In the genomic region with DNA sequence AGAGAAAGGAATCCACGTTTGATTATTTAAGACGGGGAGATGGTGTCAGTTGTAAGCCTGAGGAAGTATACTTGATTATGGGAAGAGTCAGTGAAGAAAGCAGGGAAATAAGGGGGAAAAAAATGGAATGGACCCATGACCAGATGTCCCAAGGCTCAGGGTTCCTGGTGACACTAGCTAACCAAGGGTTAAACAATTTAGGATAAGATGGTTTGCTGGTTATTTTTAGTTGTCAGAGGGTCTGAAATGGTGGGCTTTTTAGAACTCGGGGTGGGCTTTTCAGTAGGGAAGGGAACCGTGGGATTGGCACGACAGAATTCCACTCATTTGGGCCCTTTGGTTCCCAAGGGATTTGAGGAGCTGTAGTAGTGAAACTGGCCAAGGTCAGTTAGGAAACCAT, we compare ENCODE assay signal across 8 mouse cellular contexts. TPM values are rescaled to one million over a fixed set of nuclear protein-coding genes. Genes with fewer than 3 reads are reported as not detected.
DNase-seq lines count a peak whose midpoint lies in the region; ATAC-seq lines count a peak whose summit lies in the region.

No protein-coding gene starts in this region.

- peak overlapping the region; percentile 94 for H3K27ac ChIP-seq in kidney, embryonic 16.5 days (ENCODE audit: low read length)
- peak overlapping the region; percentile 82 for H3K27ac ChIP-seq in brown adipose tissue, adult 24 weeks (replicated peaks; ENCODE audit: low read depth, low read length)
- peak overlapping the region; percentile 91 for H3K27ac ChIP-seq in hindbrain, embryonic 12.5 days
- H3K27ac ChIP-seq in midbrain, embryonic 15.5 days, result peak overlapping the region; percentile 91

- H3K4me2 ChIP-seq in kidney, embryonic 16.5 days (replicated peaks; ENCODE audit: low read depth, low read length), result peak overlapping the region; percentile 78
- H3K4me2 ChIP-seq in hindbrain, embryonic 12.5 days (replicated peaks), result peak overlapping the region; percentile 82
- peak overlapping the region; percentile 76 for H3K4me2 ChIP-seq in midbrain, embryonic 15.5 days

- no peak for DNase-seq in kidney, postnatal 4 days
- no peak for DNase-seq in right cerebral cortex, adult 18-20 months
- DNase-seq in left cerebral cortex, adult 18-20 months (ENCODE audit: low spot score in 2 of 2), result no peak
- DNase-seq in urinary bladder, adult 18-20 months (ENCODE audit: low spot score in 2 of 2), result no peak

- no peaks in the 10 kb centered on the region for H3K27me3 ChIP-seq in kidney, embryonic 16.5 days (ENCODE audit: insufficient read depth, low read length)
- no peaks in the 10 kb centered on the region for H3K27me3 ChIP-seq in hindbrain, embryonic 12.5 days
- H3K27me3 ChIP-seq in midbrain, embryonic 15.5 days (replicated peaks), result no peaks in the 10 kb centered on the region

- H3K9ac ChIP-seq in kidney, embryonic 16.5 days (replicated peaks; ENCODE audit: low read length), result peak overlapping the region; percentile 93
- peak overlapping the region; percentile 92 for H3K9ac ChIP-seq in hindbrain, embryonic 12.5 days
- peak overlapping the region; percentile 99 for H3K9ac ChIP-seq in midbrain, embryonic 15.5 days

- WGBS in kidney, embryonic 16.5 days, result under 1% methylated on average over 5 of the region's 5 CpGs
- WGBS in hindbrain, embryonic 12.5 days, result under 1% methylated on average over 5 of the region's 5 CpGs
- WGBS in midbrain, embryonic 15.5 days, result 1% methylated on average over 5 of the region's 5 CpGs

- no peak for ATAC-seq in kidney, embryonic 16.5 days (ENCODE audit: low FRiP score, low TSS enrichment)
- no peak for ATAC-seq in hindbrain, embryonic 12.5 days (ENCODE audit: low FRiP score)
- no peak for ATAC-seq in midbrain, embryonic 15.5 days (replicated peaks)

- peaks cover 36% of the 10 kb centered on the region for H3K4me1 ChIP-seq in kidney, embryonic 16.5 days (ENCODE audit: insufficient read depth, low read length)
- H3K4me1 ChIP-seq in brown adipose tissue, adult 24 weeks (ENCODE audit: control insufficient read depth, insufficient read depth, insufficient read length, low read length), result peaks cover 15% of the 10 kb centered on the region
- H3K4me1 ChIP-seq in hindbrain, embryonic 12.5 days, result peaks cover 45% of the 10 kb centered on the region
- peaks cover 44% of the 10 kb centered on the region for H3K4me1 ChIP-seq in midbrain, embryonic 15.5 days

- no peaks in the 10 kb centered on the region for H3K36me3 ChIP-seq in kidney, embryonic 16.5 days (ENCODE audit: insufficient read depth, low read length)
- 0 out of 2 replicates have a peak, but pooled peaks cover 4% of the 10 kb centered on the region for H3K36me3 ChIP-seq in hindbrain, embryonic 12.5 days
- no peaks in the 10 kb centered on the region for H3K36me3 ChIP-seq in midbrain, embryonic 15.5 days (replicated peaks)

- peak overlapping the region; percentile 97 for H3K4me3 ChIP-seq in kidney, embryonic 16.5 days (ENCODE audit: low read length)
- peak overlapping the region; percentile 82 for H3K4me3 ChIP-seq in brown adipose tissue, adult 24 weeks (ENCODE audit: insufficient read depth, low read depth, low read length)
- peak overlapping the region; percentile 83 for H3K4me3 ChIP-seq in hindbrain, embryonic 12.5 days
- peak overlapping the region; percentile 100 for H3K4me3 ChIP-seq in midbrain, embryonic 15.5 days

- H3K9me3 ChIP-seq in kidney, embryonic 16.5 days (ENCODE audit: low read length), result no peaks in the 10 kb centered on the region
- H3K9me3 ChIP-seq in hindbrain, embryonic 12.5 days (replicated peaks), result no peaks in the 10 kb centered on the region
- no peaks in the 10 kb centered on the region for H3K9me3 ChIP-seq in midbrain, embryonic 15.5 days

RNA-seq across cellular contexts. Expression of gene Sik3, which starts 1.0 kb away (rescaled TPM):
- 5.2 and 5.6 TPM in 2 replicates for polyA plus RNA-seq in kidney, embryonic 16.5 days (2015; fragmentation: Nextera tagmentation; extraction: Ambion mirVana)
- 14.9 and 16.1 TPM in 2 replicates for polyA plus RNA-seq in brown adipose tissue, adult 24 weeks (2012; ENCODE audit: insufficient read depth, insufficient read length, missing spikeins)
- polyA plus RNA-seq in hindbrain, embryonic 12.5 days (2016; fragmentation: Nextera tagmentation; extraction: Ambion mirVana), result 13.9 and 14.7 TPM in 2 replicates
- polyA plus RNA-seq in midbrain, embryonic 15.5 days (2015; fragmentation: Nextera tagmentation; extraction: Ambion mirVana), result 13.6 and 14.5 TPM in 2 replicates
- 100 to 1,000 TPM; 112 to 132 TPM for total RNA-seq in left cerebral cortex, adult 18-20 months (2021)

RNA-seq across cellular contexts. Expression of gene Pafah1b2, which starts 1.1 kb away (rescaled TPM):
- 166 and 173 TPM in 2 replicates for polyA plus RNA-seq in kidney, embryonic 16.5 days (2015; fragmentation: Nextera tagmentation; extraction: Ambion mirVana)
- polyA plus RNA-seq in brown adipose tissue, adult 24 weeks (2012; ENCODE audit: insufficient read depth, insufficient read length, missing spikeins), result 27.8 and 43.8 TPM in 2 replicates
- 290 and 303 TPM in 2 replicates for polyA plus RNA-seq in hindbrain, embryonic 12.5 days (2016; fragmentation: Nextera tagmentation; extraction: Ambion mirVana)
- polyA plus RNA-seq in midbrain, embryonic 15.5 days (2015; fragmentation: Nextera tagmentation; extraction: Ambion mirVana), result 269 and 290 TPM in 2 replicates
- 100 to 1,000 TPM; 216 to 221 TPM for total RNA-seq in left cerebral cortex, adult 18-20 months (2021)

RNA-seq across cellular contexts. Expression of gene Sidt2, which starts 58.6 kb away (rescaled TPM):
- 44.5 and 45.8 TPM in 2 replicates for polyA plus RNA-seq in kidney, embryonic 16.5 days (2015; fragmentation: Nextera tagmentation; extraction: Ambion mirVana)
- polyA plus RNA-seq in brown adipose tissue, adult 24 weeks (2012; ENCODE audit: insufficient read depth, insufficient read length, missing spikeins), result 19.6 and 42.1 TPM in 2 replicates
- 43.2 and 46.4 TPM in 2 replicates for polyA plus RNA-seq in hindbrain, embryonic 12.5 days (2016; fragmentation: Nextera tagmentation; extraction: Ambion mirVana)
- 51.9 and 52.8 TPM in 2 replicates for polyA plus RNA-seq in midbrain, embryonic 15.5 days (2015; fragmentation: Nextera tagmentation; extraction: Ambion mirVana)
- 10 to 100 TPM; 78.5 to 80.9 TPM for total RNA-seq in left cerebral cortex, adult 18-20 months (2021)
